Mouse (Mus musculus) cortical plate, adult 2 months (tissue): Measurements from ENCODE around the gene Schip1. TPM values are rescaled to one million over a fixed set of nuclear protein-coding genes. Genes with fewer than 3 reads are reported as not detected.

ENCODE experiments used
- H3K27ac ChIP-seq: fragments of 200-500 bp; 2 replicates; pipeline ENCODE4 v1.5.1; 2012; ENCODE audit warnings: low read length, control low read depth, inconsistent platforms; ENCODE audit not compliant: insufficient read depth
- H3K4me1 ChIP-seq: fragments of 200-500 bp; 2 replicates; pipeline ENCODE4 v1.6.1; 2011; ENCODE audit warnings: low read length; ENCODE audit not compliant: control insufficient read depth, insufficient read depth
- H3K4me3 ChIP-seq: fragments of 200-500 bp; 2 replicates; pipeline ENCODE4 v1.5.1; 2011; ENCODE audit warnings: mild to moderate bottlenecking, low read length, control low read depth; ENCODE audit not compliant: insufficient read depth
- CTCF ChIP-seq: fragments of 200-500 bp; IDR thresholded peaks from 2 replicates; pipeline ENCODE4 v1.5.1; 2011; ENCODE audit warnings: mild to moderate bottlenecking, control low read depth, low read length; ENCODE audit not compliant: insufficient read depth; ENCODE audit errors: extremely low read depth
- POLR2A ChIP-seq: fragments of 200-500 bp; IDR thresholded peaks from 2 replicates; pipeline ENCODE4 v1.6.1; 2011; ENCODE audit warnings: mild to moderate bottlenecking, low read length, control low read depth; ENCODE audit not compliant: insufficient read depth; ENCODE audit errors: extremely low read depth
- polyA plus RNA-seq: library from polyadenylated mRNA; depleted of rRNA; stranded (reverse); fragments of >200 nt; gene quantifications from 2 replicates; pipeline ENCODE4 v1.2.3, GENCODE M21; 2012

The Schip1 gene
- polyA plus RNA-seq, 1 experiment: 207 TPM

GRCm38 (mm10) chr3:68605942-68606603, 541.5 kb downstream of the Schip1 start:
- Histone ChIP-seq H3K4me1 (peaks cover 25% of the 10 kb centered on the region), H3K27ac (peak overlapping the region; percentile 49; the same call in 1 of the 2 replicates), H3K4me3 (no peak overlapping the region)
- TF ChIP-seq CTCF (no peak), POLR2A (0 out of 2 replicates have a peak, but pooled peaks have one; percentile 34)

GRCm38 (mm10) chr3:68606730-68607129, 542.1 kb downstream of the Schip1 start:
- H3K4me1 ChIP-seq: peaks cover 25% of the 10 kb centered on the region
- H3K4me3 ChIP-seq: no peak overlapping the region
- H3K27ac ChIP-seq: no peak overlapping the region
- TF ChIP-seq CTCF (no peak), POLR2A (0 out of 2 replicates have a peak, but pooled peaks have one; percentile 6)

- Histone ChIP-seq H3K4me3 (no peak overlapping the region), H3K27ac (no peak overlapping the region), H3K4me1 (peaks cover 21% of the 10 kb centered on the region)
- TF ChIP-seq POLR2A (no peak), CTCF (no peak)
Measured at GRCm38 (mm10) chr3:68607336-68607735, 542.7 kb downstream of the Schip1 start.

- no peak for TF ChIP-seq POLR2A
- TF ChIP-seq CTCF: no peak
- Histone ChIP-seq H3K4me1 (peaks cover 15% of the 10 kb centered on the region), H3K27ac (peak overlapping the region; percentile 14; the same call in 1 of the 2 replicates), H3K4me3 (no peak overlapping the region)
Measured at GRCm38 (mm10) chr3:68608848-68609497, 544.4 kb downstream of the Schip1 start.

GRCm38 (mm10) chr3:68610011-68610410, 545.4 kb downstream of the Schip1 start:
- Histone ChIP-seq H3K27ac (no peak overlapping the region), H3K4me3 (no peak overlapping the region), H3K4me1 (peaks cover 15% of the 10 kb centered on the region)
- TF ChIP-seq CTCF (no peak), POLR2A (no peak)

- Histone ChIP-seq H3K4me3 (no peak overlapping the region), H3K27ac (no peak overlapping the region), H3K4me1 (peaks cover 15% of the 10 kb centered on the region)
- TF ChIP-seq CTCF (no peak), POLR2A (no peak)
Measured at GRCm38 (mm10) chr3:68610598-68611261, 546.1 kb downstream of the Schip1 start.

- H3K4me1 ChIP-seq: peaks cover 18% of the 10 kb centered on the region
- H3K4me3 ChIP-seq: no peak overlapping the region
- TF ChIP-seq POLR2A (no peak), CTCF (peak; percentile 34; the same call in 1 of the 2 replicates)
- 0 out of 2 replicates have a peak overlapping the region, but pooled peaks have one; percentile 39 for H3K27ac ChIP-seq
Measured at GRCm38 (mm10) chr3:68615042-68615810, 550.6 kb downstream of the Schip1 start.

- TF ChIP-seq POLR2A: no peak
- no peak for TF ChIP-seq CTCF
- H3K4me3 ChIP-seq: no peak overlapping the region
Measured at GRCm38 (mm10) chr3:68616363-68616762, 551.8 kb downstream of the Schip1 start.

GRCm38 (mm10) chr3:68617708-68618107, 553.1 kb downstream of the Schip1 start:
- Histone ChIP-seq H3K4me3 (no peak overlapping the region), H3K27ac (no peak overlapping the region), H3K4me1 (peaks cover 18% of the 10 kb centered on the region)
- no peak for TF ChIP-seq POLR2A
- TF ChIP-seq CTCF: no peak

More at GRCm38 (mm10) chr3:68616363-68616762, 551.8 kb downstream of the Schip1 start:
- Histone ChIP-seq H3K4me1 (peaks cover 18% of the 10 kb centered on the region), H3K27ac (no peak overlapping the region)
